Mouse (Mus musculus) skeletal muscle tissue, adult 2 months (tissue): ENCODE measurements around the gene Pkdrej.
"Not testable (repeated sequence)": the region's sequence is repeated elsewhere in the genome, so short reads cannot be mapped to it uniquely, and the experiment has no call there.

Experiments used
- DNase-seq: peaks from one replicate; pipeline ENCODE4 v3.0.0-alpha.2; 2012; ENCODE audit warnings: low read depth, low spot score

Gene Pkdrej

GRCm38 (mm10) chr15:85810462-85810805 lies 11.1 kb downstream of the Pkdrej start:
- no peak for DNase-seq

- DNase-seq, result no peak
Measured at GRCm38 (mm10) chr15:85809091-85809490, 12.4 kb downstream of the Pkdrej start.

GRCm38 (mm10) chr15:85808434-85808833 lies 13.1 kb downstream of the Pkdrej start:
- DNase-seq, result no peak

GRCm38 (mm10) chr15:85808031-85808430 lies 13.5 kb downstream of the Pkdrej start:
- DNase-seq, result no peak

- no peak for DNase-seq
Measured at GRCm38 (mm10) chr15:85807404-85807803, 14.1 kb downstream of the Pkdrej start.

- DNase-seq, result no peak
Measured at GRCm38 (mm10) chr15:85806886-85807285, 14.6 kb downstream of the Pkdrej start.

- DNase-seq, result no peak
Measured at GRCm38 (mm10) chr15:85802931-85803330, 18.6 kb downstream of the Pkdrej start.

- peak; percentile 63 for DNase-seq
Measured at GRCm38 (mm10) chr15:85798676-85799075, 22.9 kb downstream of the Pkdrej start.

- no peak for DNase-seq
Measured at GRCm38 (mm10) chr15:85795516-85795915, 26.0 kb downstream of the Pkdrej start.

GRCm38 (mm10) chr15:85792819-85793218 lies 28.7 kb downstream of the Pkdrej start:
- DNase-seq, result no peak

- no peak for DNase-seq
Measured at GRCm38 (mm10) chr15:85791449-85791848, 30.1 kb downstream of the Pkdrej start.

GRCm38 (mm10) chr15:85788633-85789032 lies 32.9 kb downstream of the Pkdrej start:
- DNase-seq, result no peak

- no peak for DNase-seq
Measured at GRCm38 (mm10) chr15:85788051-85788450, 33.5 kb downstream of the Pkdrej start.

- DNase-seq, result no peak
Measured at GRCm38 (mm10) chr15:85787482-85787881, 34.1 kb downstream of the Pkdrej start.

- DNase-seq, result no peak
Measured at GRCm38 (mm10) chr15:85786711-85787110, 34.8 kb downstream of the Pkdrej start.

- no peak for DNase-seq
Measured at GRCm38 (mm10) chr15:85784341-85784740, 37.2 kb downstream of the Pkdrej start.

GRCm38 (mm10) chr15:85783146-85783545 lies 38.4 kb downstream of the Pkdrej start:
- no peak for DNase-seq

- not testable (repeated sequence) for DNase-seq
Measured at GRCm38 (mm10) chr15:85778891-85779290, 42.6 kb downstream of the Pkdrej start.

GRCm38 (mm10) chr15:85776771-85777170 lies 44.8 kb downstream of the Pkdrej start:
- DNase-seq, result peak; percentile 31

- no peak for DNase-seq
Measured at GRCm38 (mm10) chr15:85776241-85776640, 45.3 kb downstream of the Pkdrej start.

GRCm38 (mm10) chr15:85775001-85775400 lies 46.5 kb downstream of the Pkdrej start:
- no peak for DNase-seq

GRCm38 (mm10) chr15:85774419-85774818 lies 47.1 kb downstream of the Pkdrej start:
- DNase-seq, result no peak

- DNase-seq, result no peak
Measured at GRCm38 (mm10) chr15:85772146-85772740, 49.3 kb downstream of the Pkdrej start.
